Mouse (Mus musculus): ENCODE measurements around the gene Knl1. TPM values are rescaled to one million over a fixed set of nuclear protein-coding genes. Genes with fewer than 3 reads are reported as not detected.

The Knl1 gene
- 2.3 TPM for polyA plus RNA-seq (2017; shearing (Covaris generic))

GRCm38 (mm10) chr2:119046649-119047611, at the start of gene Knl1:
Gene Knl1, plus strand, starts transcription at chr2:119047119.

GRCm38 (mm10) chr2:119028941-119029551, 17.9 kb upstream of the Knl1 start, which contains the start of gene Ccdc32:
Gene Ccdc32, minus strand, starts transcription at chr2:119029393.

GRCm38 (mm10) chr2:119034656-119035396, 12.1 kb upstream of the Knl1 start, which contains the start of gene Rpusd2:
Gene Rpusd2, plus strand, starts transcription at chr2:119034790.

DNA sequence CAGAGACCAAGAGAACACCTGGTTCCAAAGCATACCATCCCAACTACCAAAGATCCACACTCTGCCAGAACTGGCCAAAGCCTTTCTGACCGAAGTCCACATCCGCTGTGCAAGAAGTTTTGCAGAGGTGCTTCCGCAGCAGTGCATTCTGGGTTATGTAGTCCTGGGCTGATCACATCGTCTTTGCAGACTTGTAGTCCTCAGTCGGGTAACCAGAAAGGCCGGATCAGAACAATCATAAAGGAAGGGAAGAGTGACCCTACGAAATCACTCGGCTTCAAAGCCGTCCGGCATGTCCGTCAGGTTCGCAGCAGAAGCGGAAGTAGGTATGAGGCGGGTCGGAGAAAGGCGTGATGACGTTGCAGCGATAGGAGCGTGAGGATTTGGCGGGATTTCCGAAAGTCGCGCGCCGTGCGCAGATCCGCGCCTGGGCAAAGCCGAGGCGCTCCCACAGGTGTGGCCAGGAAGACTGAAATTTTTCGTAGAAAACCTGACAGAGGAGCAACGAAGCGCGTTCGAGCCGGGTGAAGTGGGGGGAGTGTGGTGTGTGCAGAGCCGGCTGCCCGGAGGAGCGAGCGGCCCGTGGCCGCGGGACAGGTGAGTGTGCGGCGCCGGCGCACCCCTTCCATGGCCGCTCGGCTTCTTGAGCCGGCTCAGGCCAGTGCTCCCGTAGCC, 65.7 kb downstream of the Knl1 start, which contains the start of gene Rad51:
TSS of gene Rad51 (plus strand) at position 356 of the 675 bp plus-strand sequence.

Other genes with a start within 250 kb of the Knl1 start
- gene Knstrn, start 233.1 kb upstream of the Knl1 start, polyA plus RNA-seq (2017; shearing (Covaris generic)) = 10.4 TPM
- gene Ivd, start 185.2 kb upstream of the Knl1 start, polyA plus RNA-seq (2017; shearing (Covaris generic)) = 94.6 TPM
- gene Bahd1, start 146.7 kb upstream of the Knl1 start, polyA plus RNA-seq (2017; shearing (Covaris generic)) = 1.3 TPM
- gene Chst14, start 120.6 kb upstream of the Knl1 start, polyA plus RNA-seq (2017; shearing (Covaris generic)) = 3.0 TPM
- gene Ccdc32, start 17.7 kb upstream of the Knl1 start, polyA plus RNA-seq (2017; shearing (Covaris generic)) = 27.4 TPM
- 2.5 TPM for gene Rpusd2, start 12.3 kb upstream of the Knl1 start, polyA plus RNA-seq (2017; shearing (Covaris generic))
- gene Rad51, start 65.7 kb downstream of the Knl1 start, polyA plus RNA-seq (2017; shearing (Covaris generic)) = 6.8 TPM
- gene Rmdn3, start 109.9 kb downstream of the Knl1 start, polyA plus RNA-seq (2017; shearing (Covaris generic)) = 30.7 TPM
- gene Gchfr, start 120.7 kb downstream of the Knl1 start, polyA plus RNA-seq (2017; shearing (Covaris generic)) = not detected
- 1.1 TPM for gene Gm14137, start 127.4 kb downstream of the Knl1 start, polyA plus RNA-seq (2017; shearing (Covaris generic))
- gene Zfyve19, start 161.5 kb downstream of the Knl1 start, polyA plus RNA-seq (2017; shearing (Covaris generic)) = 57.0 TPM
- gene Dnajc17, start 161.7 kb downstream of the Knl1 start, polyA plus RNA-seq (2017; shearing (Covaris generic)) = 24.1 TPM
- not detected for gene Ppp1r14d, start 182.8 kb downstream of the Knl1 start, polyA plus RNA-seq (2017; shearing (Covaris generic))
- not detected for gene Spint1, start 190.2 kb downstream of the Knl1 start, polyA plus RNA-seq (2017; shearing (Covaris generic))
- 0.21 TPM for gene Rhov, start 224.2 kb downstream of the Knl1 start, polyA plus RNA-seq (2017; shearing (Covaris generic))
- gene Vps18, start 241.6 kb downstream of the Knl1 start, polyA plus RNA-seq (2017; shearing (Covaris generic)) = 20.2 TPM